ENCODE assay signal across 8 mouse cellular contexts in the genomic region with DNA sequence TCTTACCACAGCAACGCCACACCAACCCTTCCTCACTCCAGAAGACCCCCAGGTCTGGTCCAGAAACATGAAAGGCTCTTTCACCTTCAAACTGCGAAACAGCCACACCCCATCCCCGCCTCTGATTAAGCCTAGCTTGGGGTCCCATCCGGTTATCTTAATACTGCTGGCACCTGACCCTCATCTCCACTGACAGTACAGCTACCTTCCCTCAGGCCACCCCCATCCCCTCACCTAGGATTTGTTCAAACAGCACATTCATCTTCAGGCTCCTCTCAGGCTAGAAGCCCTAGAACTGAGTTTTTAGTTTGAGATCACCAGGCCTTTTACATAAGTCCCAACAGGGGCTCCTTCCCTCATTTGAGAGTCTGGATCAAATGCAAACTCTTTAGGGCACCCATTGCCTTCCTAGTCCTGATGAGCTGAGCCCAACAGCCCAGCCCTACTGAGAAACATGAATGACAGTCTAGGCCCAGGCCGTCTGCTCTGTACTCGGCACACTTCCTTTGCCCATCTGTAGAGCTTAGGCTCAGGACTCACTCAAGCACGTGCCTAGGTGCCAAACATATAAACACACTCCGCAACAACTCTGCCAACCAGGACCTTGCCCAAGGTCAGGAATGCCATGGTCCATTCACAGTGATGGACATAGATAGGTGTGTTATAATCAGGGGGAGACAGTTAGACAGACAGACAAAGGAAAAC. TPM values are rescaled to one million over a fixed set of nuclear protein-coding genes. Genes with fewer than 3 reads are reported as not detected.
DNase-seq lines count a peak whose midpoint lies in the region; ATAC-seq lines count a peak whose summit lies in the region.
"Had no signal": no experiment of that assay in that cellular context is flagged by ENCODE, and none has a peak within 500 bp of the region (broad histone marks: within the 10 kb centered on the region; RNA-seq: fewer than 3 reads in every experiment).

No protein-coding gene starts in this region.

- no peaks in the 10 kb centered on the region for H3K36me3 ChIP-seq in hindbrain, embryonic 12.5 days
- H3K36me3 ChIP-seq in hindbrain, embryonic 11.5 days (ENCODE audit: control insufficient read depth, insufficient read depth, low read length), result no peaks in the 10 kb centered on the region
- H3K36me3 ChIP-seq in embryonic facial prominence, embryonic 14.5 days (ENCODE audit: control insufficient read depth, insufficient read depth, low read length), result no peaks in the 10 kb centered on the region
- no peaks in the 10 kb centered on the region for H3K36me3 ChIP-seq in midbrain, embryonic 16.5 days (ENCODE audit: control insufficient read depth, insufficient read depth, low read length)

- no peak overlapping the region for H3K27ac ChIP-seq in hindbrain, embryonic 12.5 days
- no peak overlapping the region for H3K27ac ChIP-seq in hindbrain, embryonic 11.5 days (ENCODE audit: low read depth, low read length)
- no peak overlapping the region for H3K27ac ChIP-seq in embryonic facial prominence, embryonic 14.5 days (replicated peaks; ENCODE audit: low read depth, low read length)
- no peak overlapping the region for H3K27ac ChIP-seq in midbrain, embryonic 16.5 days (ENCODE audit: low read length)

- H3K9me3 ChIP-seq in hindbrain, embryonic 12.5 days (replicated peaks), result no peaks in the 10 kb centered on the region
- H3K9me3 ChIP-seq in hindbrain, embryonic 11.5 days (ENCODE audit: control insufficient read depth, low read length), result no peaks in the 10 kb centered on the region
- H3K9me3 ChIP-seq in embryonic facial prominence, embryonic 14.5 days (ENCODE audit: control insufficient read depth, low read length), result no peaks in the 10 kb centered on the region
- H3K9me3 ChIP-seq in midbrain, embryonic 16.5 days (replicated peaks; ENCODE audit: control insufficient read depth, low read length, poor library complexity, severe bottlenecking), result no peaks in the 10 kb centered on the region

- DNase-seq in hindbrain, embryonic 11.5 days (ENCODE audit: low spot score), result no peak
- no peak for DNase-seq in embryonic facial prominence, embryonic 14.5 days (ENCODE audit: low spot score)
- peak; percentile 40 for DNase-seq in liver
- DNase-seq in urinary bladder, adult 18-20 months (ENCODE audit: low spot score in 2 of 2), result no peak
- DNase-seq in urinary bladder, postnatal 36 days (ENCODE audit: low spot score in 2 of 2), result no peak
- DNase-seq: left cerebral cortex, postnatal 4 days had no signal

- H3K9ac ChIP-seq in hindbrain, embryonic 12.5 days, result no peak overlapping the region
- no peak overlapping the region for H3K9ac ChIP-seq in hindbrain, embryonic 11.5 days (ENCODE audit: low read depth, low read length)
- no peak overlapping the region for H3K9ac ChIP-seq in embryonic facial prominence, embryonic 14.5 days (ENCODE audit: low read depth, low read length)
- H3K9ac ChIP-seq in midbrain, embryonic 16.5 days (ENCODE audit: low read depth, low read length), result peak overlapping the region; percentile 46

- peaks cover 19% of the 10 kb centered on the region for H3K27me3 ChIP-seq in hindbrain, embryonic 12.5 days
- peaks cover 6% of the 10 kb centered on the region; the same call in 1 of the 2 replicates for H3K27me3 ChIP-seq in hindbrain, embryonic 11.5 days (ENCODE audit: control insufficient read depth, insufficient read depth, low read length)
- peaks cover 15% of the 10 kb centered on the region for H3K27me3 ChIP-seq in embryonic facial prominence, embryonic 14.5 days (replicated peaks; ENCODE audit: control insufficient read depth, insufficient read depth, low read length)
- no peaks in the 10 kb centered on the region for H3K27me3 ChIP-seq in midbrain, embryonic 16.5 days (ENCODE audit: control insufficient read depth, insufficient read depth, low read depth, low read length)

- peaks cover 34% of the 10 kb centered on the region for H3K4me1 ChIP-seq in hindbrain, embryonic 12.5 days
- no peaks in the 10 kb centered on the region for H3K4me1 ChIP-seq in hindbrain, embryonic 11.5 days (replicated peaks; ENCODE audit: control insufficient read depth, insufficient read depth, low read length)
- peaks cover 33% of the 10 kb centered on the region for H3K4me1 ChIP-seq in embryonic facial prominence, embryonic 14.5 days (ENCODE audit: control insufficient read depth, insufficient read depth, low read length)
- peaks cover 55% of the 10 kb centered on the region for H3K4me1 ChIP-seq in midbrain, embryonic 16.5 days (ENCODE audit: control insufficient read depth, insufficient read depth, low read length)

- no peak overlapping the region for H3K4me3 ChIP-seq in hindbrain, embryonic 12.5 days
- no peak overlapping the region for H3K4me3 ChIP-seq in hindbrain, embryonic 11.5 days (ENCODE audit: low read depth, low read length)
- no peak overlapping the region for H3K4me3 ChIP-seq in embryonic facial prominence, embryonic 14.5 days (ENCODE audit: low read depth, low read length)
- peak overlapping the region; percentile 30 for H3K4me3 ChIP-seq in midbrain, embryonic 16.5 days (ENCODE audit: low read depth, low read length)

- peak overlapping the region; percentile 28 for H3K4me2 ChIP-seq in hindbrain, embryonic 12.5 days (replicated peaks)
- no peak overlapping the region for H3K4me2 ChIP-seq in hindbrain, embryonic 11.5 days (replicated peaks; ENCODE audit: low read depth, low read length)
- 0 out of 2 replicates have a peak overlapping the region, but pooled peaks have one; percentile 4 for H3K4me2 ChIP-seq in embryonic facial prominence, embryonic 14.5 days (ENCODE audit: low read depth, low read length)
- H3K4me2 ChIP-seq in midbrain, embryonic 16.5 days (ENCODE audit: low read length), result peak overlapping the region; percentile 60

- no peak for ATAC-seq in hindbrain, embryonic 12.5 days (ENCODE audit: low FRiP score)
- no peak for ATAC-seq in hindbrain, embryonic 11.5 days (ENCODE audit: low FRiP score)
- no peak for ATAC-seq in embryonic facial prominence, embryonic 14.5 days (ENCODE audit: low read depth)
- ATAC-seq in midbrain, embryonic 16.5 days, result no peak

- 83% methylated on average over 8 of the region's 8 CpGs for WGBS in hindbrain, embryonic 12.5 days
- 82% methylated on average over 8 of the region's 8 CpGs for WGBS in hindbrain, embryonic 11.5 days
- WGBS in embryonic facial prominence, embryonic 14.5 days, result 81% methylated on average over 8 of the region's 8 CpGs
- 76% methylated on average over 8 of the region's 8 CpGs for WGBS in midbrain, embryonic 16.5 days

RNA-seq across cellular contexts. Expression of gene Adcy9, which starts 5.3 kb away (rescaled TPM):
- polyA plus RNA-seq in hindbrain, embryonic 12.5 days (2016; fragmentation: Nextera tagmentation; extraction: Ambion mirVana), result 2.8 and 3.5 TPM in 2 replicates
- polyA plus RNA-seq in hindbrain, embryonic 11.5 days (2014; fragmentation: Nextera tagmentation; extraction: Ambion mirVana), result 1.3 and 1.7 TPM in 2 replicates
- polyA plus RNA-seq in embryonic facial prominence, embryonic 14.5 days (2014; fragmentation: Nextera tagmentation; extraction: Ambion mirVana), result 2.7 and 3.5 TPM in 2 replicates
- 4.0 and 4.3 TPM in 2 replicates for polyA plus RNA-seq in midbrain, embryonic 16.5 days (2015; fragmentation: Nextera tagmentation; extraction: Ambion mirVana)
